ENCODE assay signal across 11 mouse cellular contexts in genomic region chr3:66078026-66078721, GRCm38 (mm10).
DNase-seq lines count a peak whose midpoint lies in the region; ATAC-seq and TF ChIP-seq lines count a peak whose summit lies in the region.
"Had no signal": no experiment of that assay in that cellular context is flagged by ENCODE, and none has a peak within 500 bp of the region (broad histone marks: within the 10 kb centered on the region; RNA-seq: fewer than 3 reads in every experiment).

No protein-coding gene starts in this region.

- DNase-seq in cerebellum, adult 2 months: peak; percentile 24
- DNase-seq in cerebellum, adult 9-11 months: no peak
- no peak for DNase-seq in left cerebral cortex, adult 2 months (ENCODE audit: extremely low spot score in 1 of 2, low spot score in 2 of 2)
- DNase-seq in left cerebral cortex, adult 11 months (ENCODE audit: low spot score): no peak
- DNase-seq in adrenal gland, adult 2 months: peak; percentile 30

- H3K9me3 ChIP-seq in forebrain, embryonic 15.5 days: no peaks in the 10 kb centered on the region
- H3K9me3 ChIP-seq: forebrain, embryonic 12.5 days; intestine, embryonic 15.5 days; limb, embryonic 15.5 days had no signal

- intact Hi-C loops in left cerebral cortex, adult 2 months (cut with DNase I): no loop called here

- TF ChIP-seq POLR2A in cerebellum, adult 2 months (IDR thresholded peaks at IDR 0.05; ENCODE audit: borderline replicate concordance, insufficient read depth, low read length): no peak

- H3K36me3 ChIP-seq in forebrain, embryonic 15.5 days: no peaks in the 10 kb centered on the region
- H3K36me3 ChIP-seq: forebrain, embryonic 12.5 days; intestine, embryonic 15.5 days; limb, embryonic 15.5 days had no signal

- 89% methylated on average over 23 of the region's 23 CpGs for WGBS in cerebellum, adult 2 months
- WGBS in forebrain, embryonic 15.5 days: 92% methylated on average over 23 of the region's 23 CpGs

- TF ChIP-seq CTCF in cerebellum, adult 2 months (IDR thresholded peaks at IDR 0.05; ENCODE audit: borderline replicate concordance, insufficient read depth, low read depth, low read length): no peak
- peak; percentile 12; the same call in 1 of the 2 replicates for TF ChIP-seq CTCF in left cerebral cortex, adult 2 months (IDR thresholded peaks at IDR 0.05)

- no peaks in the 10 kb centered on the region for H3K27me3 ChIP-seq in cerebellum, adult 2 months (ENCODE audit: control insufficient read depth, insufficient read depth, low read length)
- no peaks in the 10 kb centered on the region for H3K27me3 ChIP-seq in forebrain, embryonic 15.5 days
- H3K27me3 ChIP-seq: forebrain, embryonic 12.5 days; intestine, embryonic 15.5 days; limb, embryonic 15.5 days had no signal

- no peak overlapping the region for H3K4me3 ChIP-seq in cerebellum, adult 2 months (replicated peaks; ENCODE audit: insufficient read depth, low read depth, low read length)
- no peak overlapping the region for H3K4me3 ChIP-seq in left cerebral cortex, adult 2 months
- H3K4me3 ChIP-seq in forebrain, embryonic 15.5 days: no peak overlapping the region
- H3K4me3 ChIP-seq: forebrain, embryonic 12.5 days; intestine, embryonic 15.5 days; limb, embryonic 15.5 days had no signal

- no peaks in the 10 kb centered on the region for H3K4me1 ChIP-seq in cerebellum, adult 2 months (ENCODE audit: control insufficient read depth, insufficient read depth, low read length)
- peaks cover 9% of the 10 kb centered on the region for H3K4me1 ChIP-seq in forebrain, embryonic 15.5 days
- H3K4me1 ChIP-seq: forebrain, embryonic 12.5 days; intestine, embryonic 15.5 days had no signal

- H3K27ac ChIP-seq in cerebellum, adult 2 months (ENCODE audit: insufficient read depth, low read length): no peak overlapping the region
- no peak overlapping the region for H3K27ac ChIP-seq in left cerebral cortex, adult 2 months
- no peak overlapping the region for H3K27ac ChIP-seq in forebrain, embryonic 15.5 days (replicated peaks)
- H3K27ac ChIP-seq: forebrain, embryonic 12.5 days; intestine, embryonic 15.5 days; limb, embryonic 15.5 days had no signal

- ATAC-seq in hematopoietic stem cell, adult 5-6 weeks (replicated peaks in 1 of 2; ENCODE audit: insufficient read depth in 1 of 2, low FRiP score in 2 of 2, low TSS enrichment in 1 of 2, low read depth in 1 of 2, poor library complexity in 2 of 2, severe bottlenecking in 2 of 2): peak; percentile 53 to 71
- no peak for ATAC-seq in activated CD4-positive, CD25-positive, alpha-beta regulatory T cell, adult 4 months
- ATAC-seq in forebrain, embryonic 15.5 days (replicated peaks): no peak

- no peak overlapping the region for H3K9ac ChIP-seq in forebrain, embryonic 15.5 days (replicated peaks)
- H3K9ac ChIP-seq: forebrain, embryonic 12.5 days; intestine, embryonic 15.5 days; limb, embryonic 15.5 days had no signal

- no peak overlapping the region for H3K4me2 ChIP-seq in forebrain, embryonic 15.5 days (replicated peaks)
- H3K4me2 ChIP-seq: forebrain, embryonic 12.5 days; intestine, embryonic 15.5 days; limb, embryonic 15.5 days had no signal

Comparison
In these comparisons a context has a peak if more than half of its experiments do, and no peak if none do; other contexts are left out.
1. DNase-seq: peak in cerebellum, adult 2 months (2 of 2) and adrenal gland, adult 2 months (single experiment); none in cerebellum, adult 9-11 months (single experiment), left cerebral cortex, adult 2 months (0 of 2) and left cerebral cortex, adult 11 months (single experiment).
2. ATAC-seq: peak in hematopoietic stem cell, adult 5-6 weeks (2 of 2); none in activated CD4-positive, CD25-positive, alpha-beta regulatory T cell, adult 4 months (single experiment) and forebrain, embryonic 15.5 days (single experiment).